Mouse (Mus musculus): ENCODE results near the gene Specc1. TPM values are rescaled to one million over a fixed set of nuclear protein-coding genes. Genes with fewer than 3 reads are reported as not detected.

Specc1 gene
- total and polyA plus RNA-seq, 2 experiments from 2014 or later, result 10.6 to 20.5 TPM

GRCm38 (mm10) chr11:62180791-62181190, 224.2 kb downstream of the Specc1 start:
- H3K27ac ChIP-seq (ENCODE audit: low read depth, low read length), result no peak overlapping the region
- ATAC-seq (no peak), DNase-seq (no peak)
- TF ChIP-seq CTCF (IDR thresholded peaks at IDR 0.05; ENCODE audit: low read depth), result no peak
- no peaks in the 10 kb centered on the region for H3K27me3 ChIP-seq (ENCODE audit: insufficient read depth, low read length)
- WGBS, result 97% methylated on average over 6 of the region's 6 CpGs
- no peaks in the 10 kb centered on the region for H3K4me1 ChIP-seq (ENCODE audit: insufficient read depth)
- no peak overlapping the region for H3K4me2 ChIP-seq (ENCODE audit: low read depth)
- H3K36me3 ChIP-seq (ENCODE audit: insufficient read depth), result no peaks in the 10 kb centered on the region
- H3K4me3 ChIP-seq (ENCODE audit: low read depth, low read length), result no peak overlapping the region
- no peak overlapping the region for H3K9ac ChIP-seq
- H3K9me3 ChIP-seq (ENCODE audit: low read length), result no peaks in the 10 kb centered on the region

- WGBS, result 95% methylated on average over 4 of the region's 4 CpGs
- no peak overlapping the region for H3K4me2 ChIP-seq (ENCODE audit: low read depth)
- H3K4me3 ChIP-seq (ENCODE audit: low read depth, low read length), result no peak overlapping the region
- no peak overlapping the region for H3K9ac ChIP-seq
- no peaks in the 10 kb centered on the region for H3K4me1 ChIP-seq (ENCODE audit: insufficient read depth)
- H3K9me3 ChIP-seq (ENCODE audit: low read length), result no peaks in the 10 kb centered on the region
- H3K27ac ChIP-seq (ENCODE audit: low read depth, low read length), result no peak overlapping the region
- H3K36me3 ChIP-seq (ENCODE audit: insufficient read depth), result no peaks in the 10 kb centered on the region
- ATAC-seq, result no peak
- no peak for TF ChIP-seq CTCF (IDR thresholded peaks at IDR 0.05; ENCODE audit: low read depth)
- no peaks in the 10 kb centered on the region for H3K27me3 ChIP-seq (ENCODE audit: insufficient read depth, low read length)
- DNase-seq, result no peak
Measured at GRCm38 (mm10) chr11:62184900-62185299, 228.3 kb downstream of the Specc1 start.

GRCm38 (mm10) chr11:62187074-62187473, 230.5 kb downstream of the Specc1 start:
- Histone ChIP-seq H3K27ac (ENCODE audit: low read depth, low read length) (no peak overlapping the region), H3K9me3 (ENCODE audit: low read length) (no peaks in the 10 kb centered on the region), H3K4me2 (ENCODE audit: low read depth) (no peak overlapping the region), H3K4me3 (ENCODE audit: low read depth, low read length) (no peak overlapping the region), H3K27me3 (ENCODE audit: insufficient read depth, low read length) (no peaks in the 10 kb centered on the region), H3K36me3 (ENCODE audit: insufficient read depth) (no peaks in the 10 kb centered on the region), H3K9ac (no peak overlapping the region), H3K4me1 (ENCODE audit: insufficient read depth) (no peaks in the 10 kb centered on the region)
- no peak for DNase-seq
- WGBS, result 89% methylated on average over 8 of the region's 8 CpGs
- no peak for ATAC-seq
- no peak for TF ChIP-seq CTCF (IDR thresholded peaks at IDR 0.05; ENCODE audit: low read depth)

GRCm38 (mm10) chr11:62192050-62192449, 235.5 kb downstream of the Specc1 start:
- DNase-seq (peak; percentile 54), ATAC-seq (peak; percentile 92)
- WGBS, result 72% methylated on average over 3 of the region's 3 CpGs
- H3K9ac ChIP-seq, result no peak overlapping the region
- no peak overlapping the region for H3K4me3 ChIP-seq (ENCODE audit: low read depth, low read length)
- H3K27me3 ChIP-seq (ENCODE audit: insufficient read depth, low read length), result no peaks in the 10 kb centered on the region
- no peaks in the 10 kb centered on the region for H3K4me1 ChIP-seq (ENCODE audit: insufficient read depth)
- H3K36me3 ChIP-seq (ENCODE audit: insufficient read depth), result no peaks in the 10 kb centered on the region
- no peak overlapping the region for H3K4me2 ChIP-seq (ENCODE audit: low read depth)
- H3K9me3 ChIP-seq (ENCODE audit: low read length), result no peaks in the 10 kb centered on the region
- 0 out of 2 replicates have a peak overlapping the region, but pooled peaks have one; percentile 35 for H3K27ac ChIP-seq (ENCODE audit: low read depth, low read length)
- no peak for TF ChIP-seq CTCF (IDR thresholded peaks at IDR 0.05; ENCODE audit: low read depth)

GRCm38 (mm10) chr11:62193116-62193515, 236.6 kb downstream of the Specc1 start:
- Histone ChIP-seq H3K4me3 (ENCODE audit: low read depth, low read length) (no peak overlapping the region), H3K4me1 (ENCODE audit: insufficient read depth) (no peaks in the 10 kb centered on the region), H3K4me2 (ENCODE audit: low read depth) (no peak overlapping the region), H3K27me3 (ENCODE audit: insufficient read depth, low read length) (no peaks in the 10 kb centered on the region), H3K9me3 (ENCODE audit: low read length) (no peaks in the 10 kb centered on the region), H3K27ac (ENCODE audit: low read depth, low read length) (no peak overlapping the region), H3K36me3 (ENCODE audit: insufficient read depth) (no peaks in the 10 kb centered on the region), H3K9ac (no peak overlapping the region)
- DNase-seq (no peak), ATAC-seq (no peak)
- TF ChIP-seq CTCF (IDR thresholded peaks at IDR 0.05; ENCODE audit: low read depth), result no peak
- WGBS, result 92% methylated on average over 3 of the region's 3 CpGs

GRCm38 (mm10) chr11:62194217-62194616, 237.7 kb downstream of the Specc1 start:
- no peaks in the 10 kb centered on the region for H3K27me3 ChIP-seq (ENCODE audit: insufficient read depth, low read length)
- H3K27ac ChIP-seq (ENCODE audit: low read depth, low read length), result no peak overlapping the region
- no peak overlapping the region for H3K4me2 ChIP-seq (ENCODE audit: low read depth)
- H3K4me3 ChIP-seq (ENCODE audit: low read depth, low read length), result no peak overlapping the region
- DNase-seq (no peak), ATAC-seq (no peak)
- H3K9me3 ChIP-seq (ENCODE audit: low read length), result no peaks in the 10 kb centered on the region
- no peak overlapping the region for H3K9ac ChIP-seq
- no peaks in the 10 kb centered on the region for H3K36me3 ChIP-seq (ENCODE audit: insufficient read depth)
- H3K4me1 ChIP-seq (ENCODE audit: insufficient read depth), result no peaks in the 10 kb centered on the region
- no peak for TF ChIP-seq CTCF (IDR thresholded peaks at IDR 0.05; ENCODE audit: low read depth)

- ATAC-seq, result no peak
- H3K27me3 ChIP-seq (ENCODE audit: insufficient read depth, low read length), result no peaks in the 10 kb centered on the region
- 82% methylated on average over 5 of the region's 5 CpGs for WGBS
- no peak overlapping the region for H3K9ac ChIP-seq
- H3K4me3 ChIP-seq (ENCODE audit: low read depth, low read length), result no peak overlapping the region
- H3K36me3 ChIP-seq (ENCODE audit: insufficient read depth), result no peaks in the 10 kb centered on the region
- TF ChIP-seq CTCF (IDR thresholded peaks at IDR 0.05; ENCODE audit: low read depth), result no peak
- no peaks in the 10 kb centered on the region for H3K9me3 ChIP-seq (ENCODE audit: low read length)
- no peaks in the 10 kb centered on the region for H3K4me1 ChIP-seq (ENCODE audit: insufficient read depth)
- H3K27ac ChIP-seq (ENCODE audit: low read depth, low read length), result no peak overlapping the region
- DNase-seq, result no peak
- H3K4me2 ChIP-seq (ENCODE audit: low read depth), result no peak overlapping the region
Measured at GRCm38 (mm10) chr11:62200901-62201512, 244.4 kb downstream of the Specc1 start.

Measured in forebrain, postnatal 0 days (tissue).